Mouse (Mus musculus) embryonic fibroblast, embryonic 13.5 days (primary cell): Measurements from ENCODE around the gene Efr3b.

Experiments used
- CTCF ChIP-seq: IDR thresholded peaks from 2 replicates; pipeline ENCODE4 v1.5.1; 2011; ENCODE audit warnings: mild to moderate bottlenecking, control low read depth, low read length, moderate library complexity, borderline replicate concordance; ENCODE audit not compliant: insufficient read depth
- POLR2A ChIP-seq: IDR thresholded peaks from 2 replicates; pipeline ENCODE4 v1.6.1; 2011; ENCODE audit warnings: low read depth, mild to moderate bottlenecking, control low read depth, low read length, moderate library complexity

- TF ChIP-seq POLR2A (no peak), CTCF (no peak)
Observed at GRCm38 (mm10) chr12:4068551-4068950, 29.8 kb upstream of the Efr3b start.
